Mouse (Mus musculus) G1E (cell line): ENCODE results near the gene Cdh18.

Experiments used
- CTCF ChIP-seq: IDR thresholded peaks from 2 replicates; pipeline ENCODE4 v1.5.1; 2012; ENCODE audit warnings: low read depth, low read length, inconsistent platforms, mixed read lengths
- GATA1 ChIP-seq: IDR thresholded peaks from 2 replicates; pipeline ENCODE4 v1.6.1; 2012; ENCODE audit warnings: borderline replicate concordance, low read length, inconsistent platforms, mixed read lengths
- GATA2 ChIP-seq: IDR thresholded peaks from 2 replicates; pipeline ENCODE4 v1.6.1; 2012; ENCODE audit warnings: low read depth, low read length, inconsistent platforms, borderline replicate concordance
- TAL1 ChIP-seq: conservative IDR thresholded peaks from 2 replicates; pipeline ENCODE4 v1.6.1; 2012; ENCODE audit warnings: low read depth, low read length, inconsistent platforms, mixed read lengths

GRCm38 (mm10) chr15:23316766-23317165 is 767.9 kb downstream of the Cdh18 start:
- TF ChIP-seq CTCF (no peak), GATA1 (no peak), GATA2 (no peak), TAL1 (no peak)
